Mouse (Mus musculus): Measurements from ENCODE around the gene Pcgf1.

DNA sequence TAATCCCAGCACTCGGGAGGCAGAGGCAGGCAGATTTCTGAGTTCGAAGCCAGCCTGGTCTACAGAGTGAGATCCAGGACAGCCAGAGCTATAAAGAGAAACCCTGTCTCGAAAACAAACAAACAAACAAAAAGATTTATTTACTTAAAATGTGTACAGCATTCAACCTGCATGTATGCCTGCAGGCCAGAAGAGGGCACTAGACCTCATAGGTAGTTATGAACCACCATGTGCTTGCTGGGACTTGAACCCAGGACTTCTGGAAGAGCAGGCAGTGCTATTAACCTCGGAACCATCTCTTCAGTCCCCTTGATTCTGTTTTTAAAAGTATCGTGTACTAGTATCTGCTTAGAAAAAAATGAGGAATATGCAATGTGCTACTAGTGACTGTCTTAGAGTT, 49.8 kb downstream of the Pcgf1 start:
- peak; percentile 69 for TF ChIP-seq CTCF (IDR thresholded peaks at IDR 0.05; ENCODE audit: low read depth)
- no peak for TF ChIP-seq EP300 (IDR thresholded peaks at IDR 0.05; ENCODE audit: low read depth)

Data from liver, embryonic 14.5 days (tissue).